Mouse (Mus musculus) cerebellum, adult 9-10 months (tissue): ENCODE data around the gene Fhod1.

Source experiments
- DNase-seq: peaks from one replicate; pipeline ENCODE4 v3.0.0; 2022

Gene Fhod1

DNA sequence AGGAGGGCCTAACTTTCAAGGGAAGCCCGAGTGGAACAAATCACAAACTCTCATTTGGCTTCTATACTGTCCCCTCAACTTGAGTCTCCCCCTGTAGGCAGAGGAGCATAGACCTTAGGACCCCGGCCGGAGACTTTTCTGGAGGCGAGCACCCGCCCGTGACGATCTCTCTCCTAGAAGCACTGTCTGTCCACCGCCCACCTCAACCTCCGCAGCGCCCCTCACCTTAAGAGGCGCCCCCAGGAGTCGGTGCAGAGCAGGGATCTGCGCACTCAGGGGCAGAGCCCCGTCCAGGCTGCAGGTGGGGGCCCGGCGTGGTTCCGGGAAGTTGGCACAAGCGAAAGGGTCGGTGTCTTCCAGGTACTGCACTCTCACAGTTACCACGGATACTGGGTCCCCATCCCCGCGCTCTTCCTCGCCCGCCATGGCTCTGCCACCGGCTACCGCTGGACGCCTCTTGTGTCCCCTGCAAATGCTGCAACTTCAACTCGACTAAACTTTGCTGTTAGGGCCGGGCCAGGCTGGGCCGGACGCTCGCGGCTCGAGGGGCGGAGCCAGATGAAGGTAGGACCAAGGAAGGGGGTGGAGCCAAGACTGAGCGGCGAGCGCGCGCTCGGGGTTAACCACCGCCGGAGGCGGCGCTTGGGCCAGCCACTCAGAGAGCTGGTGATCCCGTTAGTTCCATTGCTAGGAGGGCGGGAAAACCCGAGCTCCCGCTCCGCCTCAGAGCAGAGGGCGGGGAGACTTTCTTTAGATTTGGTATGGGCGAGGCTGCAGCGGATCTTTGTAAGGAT lies at the start of gene Fhod1:
Gene Fhod1, minus strand, starts transcription at position 526 of the 794 bp plus-strand sequence.
- peak; percentile 94 for DNase-seq

DNA sequence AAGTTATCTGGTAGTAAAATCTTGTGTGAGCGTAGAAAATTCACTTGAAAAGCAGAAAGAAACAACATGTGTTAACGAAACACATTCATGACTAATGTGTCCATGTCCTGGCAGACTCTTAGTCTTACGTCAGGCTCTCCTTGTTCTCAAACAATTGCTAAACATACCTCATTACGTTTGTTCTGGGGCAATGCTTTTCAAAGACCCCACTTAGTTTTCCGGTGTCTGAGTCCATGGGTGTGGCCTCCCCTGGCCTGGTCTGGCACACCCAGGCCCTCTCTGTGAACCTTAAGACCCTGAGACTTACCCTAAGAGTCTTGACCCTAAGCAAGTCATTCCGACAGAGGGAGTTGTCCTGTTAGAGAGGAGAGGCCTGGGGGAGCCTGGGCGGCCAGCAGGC lies 46.2 kb upstream of the Fhod1 start:
- no peak for DNase-seq

DNA sequence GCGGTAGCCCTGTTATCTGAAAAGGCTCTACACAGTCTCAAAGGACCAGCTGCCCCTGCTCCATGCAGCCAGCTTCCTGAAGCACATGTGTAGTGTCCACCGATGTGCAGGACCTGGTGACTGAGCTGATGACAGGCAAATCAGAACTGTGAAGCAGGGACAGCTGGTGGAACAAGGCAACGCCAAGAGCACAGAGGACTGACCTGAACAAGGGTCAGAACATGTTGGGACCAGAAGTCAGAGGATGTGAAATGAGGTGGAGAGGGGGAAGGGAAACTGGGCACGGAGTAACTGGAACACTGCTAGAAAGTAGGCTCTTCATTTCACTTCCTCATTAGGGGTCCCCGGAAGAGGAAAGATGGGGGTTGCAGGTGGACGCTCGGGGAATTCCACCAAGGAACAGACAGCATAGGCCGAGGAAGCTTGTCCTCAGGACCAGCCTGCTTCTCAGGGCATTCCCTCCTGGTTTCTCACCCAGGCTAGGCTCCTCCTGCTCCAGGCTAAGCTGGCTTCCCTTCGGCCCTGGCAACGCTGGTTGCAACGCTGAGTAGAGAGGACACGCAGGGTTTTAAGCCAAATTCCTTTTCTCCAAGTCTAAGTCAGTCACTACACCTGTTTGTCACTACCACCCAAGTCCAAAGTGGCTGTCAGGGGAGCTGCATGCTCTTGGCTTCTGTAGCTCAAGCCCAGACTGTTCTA lies 45.5 kb upstream of the Fhod1 start:
- no peak for DNase-seq

DNA sequence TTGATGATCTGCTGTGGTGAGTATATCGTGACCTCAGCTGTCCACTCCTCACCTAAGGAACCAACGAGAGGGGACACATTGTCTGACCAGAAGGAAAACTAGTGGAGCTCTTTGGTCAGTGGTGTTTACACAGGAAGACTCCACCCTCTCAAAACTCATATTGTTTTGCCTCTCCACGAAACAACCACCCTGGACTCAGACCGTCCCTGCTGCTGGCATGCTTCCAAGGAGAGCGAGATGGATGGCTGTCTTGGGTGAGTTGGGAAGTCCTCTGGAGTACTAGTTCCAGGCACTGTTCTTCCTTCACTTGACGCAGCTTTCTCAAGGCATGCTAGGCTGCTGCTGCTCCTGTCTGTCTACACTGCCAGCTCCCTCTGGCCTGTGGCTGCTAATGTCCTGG lies 41.3 kb upstream of the Fhod1 start:
- DNase-seq = no peak

DNA sequence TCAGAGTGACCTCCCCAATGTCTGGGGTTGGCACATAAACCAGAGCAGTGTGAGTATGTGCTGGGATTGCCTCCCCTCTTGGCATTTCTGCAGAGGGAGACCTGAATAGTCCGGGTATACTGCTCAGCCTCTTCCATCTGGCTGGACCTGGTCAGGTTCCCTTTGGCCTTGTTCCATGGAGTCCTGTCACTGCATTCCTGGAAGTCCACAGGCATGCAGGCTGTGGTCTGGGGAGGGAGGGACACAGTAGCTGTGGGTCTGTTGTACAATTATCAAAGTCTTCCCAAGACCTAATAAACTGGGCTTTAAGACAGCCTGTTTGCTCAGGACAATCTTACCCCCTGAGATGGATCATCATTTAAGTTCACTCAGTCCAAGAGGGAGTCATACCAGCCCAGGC lies 39.4 kb upstream of the Fhod1 start:
- DNase-seq = no peak

DNA sequence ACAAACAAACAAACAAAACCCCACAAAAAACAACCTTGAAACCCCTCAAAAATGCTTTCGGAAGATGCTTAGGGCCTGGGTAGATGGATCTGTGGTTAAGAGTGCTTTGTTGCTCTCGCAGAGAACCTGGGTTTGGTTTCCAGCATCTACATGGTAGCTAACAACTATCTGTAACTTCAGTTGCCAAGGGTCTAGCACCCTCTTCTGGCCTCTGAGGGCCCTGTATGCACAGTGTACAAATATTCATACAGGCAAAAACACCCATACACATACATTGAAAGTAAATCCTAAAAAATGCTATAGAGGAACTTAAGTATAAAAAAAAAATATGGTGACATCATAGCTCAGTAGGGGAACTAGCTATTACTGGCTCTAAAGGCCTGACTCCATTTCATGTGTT lies 36.3 kb upstream of the Fhod1 start:
- no peak for DNase-seq

DNA sequence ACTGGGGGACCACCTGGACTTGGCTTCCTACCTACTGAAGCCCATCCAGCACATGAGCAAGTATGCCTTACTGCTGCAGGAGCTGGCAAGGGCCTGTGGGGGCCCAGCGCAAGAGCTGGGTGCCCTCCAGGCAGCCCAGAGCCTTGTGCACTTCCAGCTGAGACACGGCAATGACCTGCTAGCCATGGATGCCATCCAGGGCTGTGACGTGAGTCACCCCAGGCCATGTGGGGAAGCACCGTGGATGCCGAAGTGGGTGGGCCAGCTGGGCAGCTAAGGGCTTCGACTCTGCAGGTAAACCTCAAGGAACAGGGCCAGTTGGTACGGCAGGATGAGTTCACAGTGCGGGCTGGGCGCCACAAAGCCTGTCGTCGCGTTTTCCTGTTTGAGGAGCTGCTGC lies 32.6 kb upstream of the Fhod1 start:
- no peak for DNase-seq

DNA sequence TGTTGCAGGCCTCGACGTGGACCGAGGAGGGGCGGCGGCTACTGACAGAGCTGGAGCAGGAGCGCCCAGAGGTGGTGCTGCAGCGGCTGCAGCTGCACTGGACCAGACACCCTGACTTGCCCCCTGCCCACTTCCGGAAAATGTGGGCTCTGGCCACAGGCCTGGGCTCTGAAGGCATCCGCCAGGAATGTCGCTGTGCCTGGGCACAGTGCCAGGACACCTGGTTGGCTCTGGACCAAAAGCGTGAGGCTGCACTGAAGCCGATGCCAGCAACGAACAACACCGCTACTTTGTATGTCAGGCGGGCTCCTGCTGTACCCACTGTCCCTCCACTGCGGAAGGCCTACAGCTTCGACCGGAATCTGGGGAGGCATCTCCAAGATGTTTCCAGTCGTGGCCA lies 30.9 kb upstream of the Fhod1 start:
- DNase-seq = no peak

DNA sequence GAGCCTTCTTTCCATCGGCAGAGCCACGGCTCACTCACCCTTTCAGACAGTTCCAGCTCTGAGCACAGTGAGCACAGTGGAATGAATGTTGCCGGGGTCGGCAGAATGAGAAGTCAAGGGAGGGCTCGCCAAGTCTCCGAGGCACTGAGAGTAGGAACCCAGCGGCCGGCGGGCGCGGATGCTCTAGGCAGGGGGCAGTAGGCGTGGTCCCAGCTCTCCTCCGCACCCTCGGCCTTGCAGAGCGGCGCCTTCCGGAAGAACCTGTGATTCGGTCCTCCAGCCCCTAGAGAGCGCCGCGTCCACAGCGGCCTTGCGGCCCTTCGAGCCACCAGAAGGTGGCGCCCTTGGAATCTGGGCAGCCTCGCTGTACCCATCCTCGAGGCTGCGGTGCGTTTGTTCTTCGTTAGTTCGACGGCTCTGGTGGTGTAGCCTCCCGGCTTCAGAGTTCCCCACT lies 26.8 kb upstream of the Fhod1 start:
- DNase-seq = no peak

DNA sequence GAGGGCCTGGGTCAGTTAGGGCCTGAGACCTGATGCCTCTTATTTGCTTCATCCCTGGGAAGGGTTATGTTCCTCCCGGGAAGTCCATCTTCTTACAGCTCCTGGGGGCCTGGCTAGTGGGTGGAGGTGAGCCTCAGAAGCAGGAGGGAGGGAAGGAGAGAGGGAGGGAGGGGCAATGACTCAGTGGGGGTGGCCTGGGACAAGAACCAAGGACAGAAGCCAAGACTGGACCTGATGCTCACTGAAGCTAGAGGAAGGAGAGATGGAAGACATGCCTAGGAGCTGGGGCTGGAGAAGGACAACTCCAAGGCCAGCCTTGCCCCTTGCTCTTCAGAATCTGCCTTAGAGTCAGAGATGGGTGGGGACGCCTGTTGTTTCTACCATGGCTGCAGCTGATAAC lies 25.3 kb upstream of the Fhod1 start, which contains the start of gene Plekhg4:
Gene Plekhg4, plus strand, starts transcription at position 243 of the 400 bp plus-strand sequence.
- DNase-seq = no peak

DNA sequence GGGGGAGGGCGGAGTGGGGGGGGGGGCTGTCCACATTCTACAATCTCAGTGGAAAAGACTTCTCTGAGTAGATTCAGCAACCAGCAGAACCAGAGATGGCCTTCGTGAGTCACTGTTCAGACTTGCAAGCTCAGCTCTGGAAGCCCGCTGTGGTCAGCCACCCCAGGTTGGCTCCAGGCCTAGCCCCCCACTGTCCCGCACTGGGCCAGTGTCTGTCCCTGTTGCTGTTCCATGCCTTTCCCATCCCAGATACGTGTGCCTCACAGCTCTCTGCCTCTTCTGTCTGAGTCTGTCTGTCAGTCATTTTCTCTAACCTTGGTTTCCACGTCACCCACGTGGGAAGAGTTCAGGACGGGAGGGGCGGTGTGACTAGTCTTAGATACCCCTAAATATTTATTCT lies 24.7 kb upstream of the Fhod1 start:
- DNase-seq = no peak

DNA sequence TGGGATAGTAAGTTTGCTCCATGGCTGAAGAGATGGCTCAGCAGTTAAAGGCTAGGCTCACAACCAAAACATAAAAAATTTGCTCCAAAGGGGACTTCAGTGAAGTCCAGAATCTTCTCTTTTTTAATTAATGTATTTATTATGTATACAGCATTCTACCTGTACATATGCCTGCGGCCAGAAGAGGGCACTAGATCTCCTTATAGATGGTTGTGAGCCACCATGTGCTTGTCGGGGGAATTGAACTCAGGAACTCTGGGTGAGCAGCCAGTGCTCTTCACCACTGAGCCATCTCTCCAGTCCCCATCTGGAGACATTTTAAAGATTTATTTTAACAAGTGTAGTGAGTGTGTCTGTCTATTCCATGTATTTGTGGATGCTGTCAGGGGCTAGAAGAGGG lies 19.4 kb upstream of the Fhod1 start:
- DNase-seq = no peak

DNA sequence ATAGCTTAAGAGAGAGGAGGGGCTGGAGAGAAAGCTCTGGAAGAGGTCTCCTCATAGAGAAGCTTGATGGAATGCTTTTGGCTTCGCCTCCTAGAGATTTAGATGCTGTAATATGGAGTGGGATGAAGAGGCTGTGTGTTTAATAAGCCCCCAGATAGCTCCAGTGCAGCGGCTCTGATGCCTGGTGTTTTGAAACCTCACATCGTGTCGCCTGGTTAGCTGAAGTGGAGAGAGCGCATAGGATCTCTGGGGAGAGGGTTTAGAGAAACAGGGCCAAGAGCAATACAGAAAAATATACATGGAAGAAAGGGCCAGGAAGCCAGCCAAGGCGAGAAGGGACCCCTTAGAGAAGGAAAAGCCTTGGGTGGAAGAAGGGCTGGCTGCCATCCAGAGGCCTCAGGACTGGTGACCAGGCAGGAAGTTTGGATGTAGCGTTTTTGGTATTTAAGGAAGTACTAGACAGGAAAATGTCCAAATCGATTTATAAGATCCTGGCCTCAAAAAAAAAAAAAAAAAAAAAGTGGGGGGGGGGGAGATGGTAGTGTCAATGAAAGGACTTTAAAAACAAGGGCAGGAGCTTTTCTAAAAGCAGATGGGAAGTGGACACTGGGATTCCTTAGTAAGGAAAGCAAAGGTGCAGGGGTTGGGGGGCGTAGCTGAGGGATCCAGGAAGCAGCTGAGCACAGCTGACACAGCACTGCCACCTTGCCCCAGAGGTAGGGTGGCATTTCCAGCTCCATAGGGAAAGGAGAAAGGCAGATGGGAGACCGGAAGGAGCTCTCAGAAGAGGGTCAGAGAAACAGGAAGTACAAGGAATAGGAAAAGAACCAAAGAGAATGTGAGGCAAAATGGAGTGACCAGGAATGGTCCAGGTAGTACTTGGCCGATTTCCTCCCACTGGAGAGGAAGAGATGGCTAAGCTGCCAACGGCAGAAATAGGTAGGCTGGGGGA lies 14.3 kb upstream of the Fhod1 start:
- no peak for DNase-seq

DNA sequence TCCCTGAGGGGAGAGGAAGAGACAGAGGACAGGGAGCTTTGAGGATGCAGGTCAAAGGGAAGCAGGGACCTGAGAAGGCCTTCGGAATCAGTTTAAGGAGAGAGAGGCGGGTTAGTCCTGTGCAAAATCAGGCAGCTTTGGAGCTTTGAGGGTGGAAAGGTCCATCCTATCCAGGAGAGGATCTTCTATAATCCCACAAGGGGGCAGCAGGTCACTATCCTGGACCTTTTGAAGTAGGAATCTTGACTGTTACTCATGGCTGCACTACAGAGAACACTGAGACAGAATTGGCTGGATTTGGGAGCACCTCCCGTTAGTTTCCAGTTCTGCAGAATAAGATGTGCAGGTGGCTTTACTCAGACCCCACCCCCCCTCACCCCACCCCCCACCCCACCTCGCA lies 11.9 kb upstream of the Fhod1 start:
- no peak for DNase-seq

DNA sequence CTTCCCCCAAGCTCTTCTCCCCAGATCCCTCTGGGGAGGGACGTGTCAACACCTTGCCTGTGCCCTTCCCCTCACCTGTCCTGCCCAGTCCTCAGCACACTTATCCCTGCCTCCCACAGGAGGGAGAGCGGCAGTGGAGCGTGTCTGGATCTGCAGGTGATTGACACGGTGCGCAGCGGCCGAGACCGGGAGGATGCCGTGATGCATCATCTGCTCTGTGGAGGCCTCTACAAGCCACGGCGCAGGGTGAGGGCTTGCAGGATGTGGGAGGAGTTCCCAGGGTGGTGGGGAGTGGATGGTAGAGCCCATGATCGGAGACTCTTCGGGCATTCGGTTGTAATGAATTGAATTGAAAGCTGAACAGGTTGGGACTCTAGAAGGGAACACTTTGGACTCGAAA lies 11.5 kb upstream of the Fhod1 start:
- no peak for DNase-seq

DNA sequence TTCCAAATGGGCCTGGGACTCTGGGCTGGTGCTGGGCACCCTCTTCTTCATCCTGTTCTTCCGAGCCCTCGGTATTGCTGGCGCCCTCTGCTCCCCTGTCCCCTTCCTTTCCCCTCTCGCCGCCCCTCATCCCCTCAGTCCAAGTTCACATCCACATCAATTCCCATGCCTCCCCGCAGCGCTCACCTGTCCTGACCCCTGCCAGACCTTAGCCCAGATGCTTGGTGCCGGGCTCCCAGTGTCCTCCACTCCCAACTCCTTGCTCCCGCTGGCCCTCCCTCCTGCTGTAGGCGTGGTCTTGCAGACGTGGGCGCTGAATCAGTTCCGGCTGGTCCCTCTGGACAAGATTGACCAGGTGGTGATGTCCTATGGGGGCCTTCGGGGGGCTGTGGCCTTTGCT lies 8.9 kb upstream of the Fhod1 start:
- DNase-seq = no peak

DNA sequence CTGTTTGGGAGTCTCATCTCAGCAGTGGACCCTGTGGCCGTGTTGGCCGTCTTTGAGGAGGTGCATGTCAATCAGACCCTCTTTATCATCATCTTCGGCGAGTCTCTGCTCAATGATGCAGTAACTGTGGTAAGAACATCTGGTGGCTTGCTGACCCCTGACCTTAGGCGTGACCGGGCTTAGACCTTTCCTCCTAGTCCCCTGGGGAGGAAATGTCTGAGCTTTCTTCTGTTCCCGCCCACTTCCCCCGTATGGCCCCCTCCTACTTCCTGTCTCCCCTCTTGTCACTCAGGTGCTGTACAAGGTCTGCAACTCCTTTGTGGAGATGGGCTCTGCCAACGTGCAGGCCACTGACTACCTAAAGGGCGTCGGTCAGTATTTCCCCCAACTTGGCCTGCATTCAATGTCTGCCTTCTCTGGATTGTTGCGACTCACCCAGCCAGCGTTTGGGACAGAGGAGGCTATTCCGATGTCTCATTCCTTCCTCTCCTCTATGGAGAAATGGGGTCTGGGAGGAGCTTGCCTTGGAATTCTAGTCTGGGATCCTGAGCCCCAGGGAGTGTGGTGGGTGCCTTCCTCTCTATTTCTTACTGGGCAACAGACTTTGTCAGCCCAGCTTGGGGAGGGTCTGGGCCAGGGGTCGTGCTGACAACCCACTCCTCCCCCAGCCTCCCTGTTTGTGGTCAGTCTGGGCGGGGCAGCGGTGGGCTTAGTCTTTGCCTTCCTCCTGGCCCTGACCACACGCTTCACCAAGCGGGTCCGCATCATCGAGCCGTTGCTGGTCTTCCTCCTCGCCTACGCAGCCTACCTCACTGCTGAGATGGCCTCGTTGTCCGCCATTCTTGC lies 7.6 kb upstream of the Fhod1 start:
- DNase-seq = no peak

DNA sequence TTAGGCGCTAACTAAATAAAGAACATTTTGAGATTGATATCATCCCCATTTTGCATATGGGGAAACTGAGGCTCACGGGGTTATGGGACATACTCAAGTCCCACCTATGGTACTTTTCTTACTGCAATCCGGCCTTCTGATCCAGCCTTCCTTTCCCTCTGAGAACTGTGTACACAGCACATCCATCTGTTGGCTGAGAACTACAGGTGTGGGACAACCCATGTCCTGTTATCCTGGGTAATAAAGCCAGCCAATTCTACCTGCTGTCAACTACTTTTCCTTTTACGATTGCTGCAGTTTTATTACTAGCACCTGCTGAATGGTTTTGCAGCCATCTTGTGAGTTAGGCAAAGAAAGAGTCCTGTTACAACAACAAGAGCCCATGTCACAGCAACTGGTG lies 6.8 kb upstream of the Fhod1 start:
- DNase-seq = no peak

DNA sequence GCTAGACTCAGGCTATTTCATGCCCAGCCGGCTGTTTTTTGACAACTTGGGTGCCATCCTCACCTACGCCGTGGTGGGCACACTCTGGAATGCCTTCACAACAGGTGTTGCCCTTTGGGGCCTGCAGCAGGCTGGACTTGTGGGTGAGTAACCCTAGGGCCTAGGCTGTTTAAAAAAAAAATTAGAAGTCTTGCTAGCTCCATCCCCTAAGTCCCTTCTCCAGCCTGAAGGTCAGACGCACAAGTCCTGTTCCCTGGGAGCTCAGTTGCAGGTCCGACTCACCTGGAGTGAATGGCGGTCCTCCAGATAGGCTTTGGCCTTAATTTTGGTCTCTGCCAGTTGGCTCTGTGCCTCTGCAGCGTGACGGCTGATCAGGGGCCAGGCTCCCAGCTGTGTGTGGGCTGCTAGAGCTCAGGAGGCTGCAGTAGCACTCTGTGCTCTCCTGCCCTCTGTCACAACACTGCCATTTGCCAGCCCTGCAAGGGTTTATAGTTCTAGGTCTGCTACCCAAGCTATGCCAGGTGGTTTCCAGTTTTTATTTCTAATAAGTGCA lies 5.9 kb upstream of the Fhod1 start:
- peak; percentile 78 for DNase-seq

DNA sequence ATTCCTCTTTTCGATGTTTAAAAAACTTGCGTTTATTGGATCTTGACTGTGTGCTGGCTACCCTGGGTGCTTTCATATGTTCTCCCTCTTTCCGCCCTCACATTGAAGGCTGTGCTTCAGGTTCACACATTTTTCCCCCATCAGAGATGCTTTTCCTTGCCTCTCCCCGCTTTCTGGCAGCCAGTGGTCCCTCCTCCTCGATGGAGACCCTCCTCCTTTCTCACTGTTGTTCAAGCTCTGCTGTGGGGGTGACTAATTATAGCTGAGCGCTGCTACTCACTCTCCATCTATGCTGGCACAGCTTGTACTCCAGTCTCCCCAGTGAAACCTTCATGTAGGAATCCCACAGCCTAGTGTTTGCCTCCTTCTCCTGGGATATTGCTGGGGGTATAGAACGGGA lies 2.4 kb upstream of the Fhod1 start:
- DNase-seq = no peak

DNA sequence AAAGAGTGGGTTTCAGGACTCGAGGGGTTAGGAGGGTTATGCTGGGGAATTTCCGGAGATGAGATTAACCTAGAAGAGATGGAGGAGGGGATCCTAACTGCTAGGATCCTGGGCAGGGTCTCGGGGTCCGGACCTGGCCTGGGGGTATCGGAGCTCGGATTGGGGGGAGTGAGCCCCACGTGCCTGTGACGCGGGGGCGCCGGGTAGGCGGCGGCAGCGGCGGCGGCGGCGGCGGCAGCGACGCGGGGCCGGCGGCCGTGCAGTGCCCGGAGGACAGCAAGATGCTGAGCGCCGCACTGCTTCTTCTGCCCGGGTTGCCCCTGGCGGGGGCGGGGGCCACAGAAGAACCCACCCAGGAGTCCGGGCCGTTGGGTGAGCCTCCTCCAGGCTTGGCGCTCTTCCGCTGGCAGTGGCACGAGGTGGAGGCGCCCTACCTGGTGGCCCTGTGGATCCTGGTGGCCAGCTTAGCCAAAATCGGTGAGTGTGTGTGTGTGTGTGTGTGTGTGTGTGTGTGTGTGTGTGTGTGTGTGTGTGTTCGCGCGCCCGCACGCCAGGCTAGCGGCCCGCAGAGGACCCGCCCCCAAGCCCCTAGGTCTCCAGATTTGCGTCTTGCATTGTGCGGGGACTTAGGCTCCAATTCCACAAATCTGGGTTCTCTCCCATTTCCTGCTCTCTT lies 1.5 kb upstream of the Fhod1 start:
- peak; percentile 78 for DNase-seq
